Mouse (Mus musculus) heart, adult 2 months (tissue): ENCODE measurements at regions not wholly inside any gene's neighbourhood (a gene's known extent, or its start where the extent isn't known, plus 50 kb on each side); places are given as distances from the start of the nearest gene placed in this dataset.
A peak's percentile ranks its signal among the peaks of the same experiment; 100 is the strongest.
"Not testable (repeated sequence)": the region's sequence is repeated elsewhere in the genome, so short reads cannot be mapped to it uniquely, and the experiment has no call there.

Source experiments
- DNase-seq, 2 experiments: peaks; one replicate each; pipeline ENCODE4 v3.0.0; 2021
- H3K27ac ChIP-seq: fragments of 200-600 bp; 2 replicates; pipeline ENCODE4 v1.8.1; 2022
- H3K27me3 ChIP-seq: fragments of 200-500 bp; 2 replicates; pipeline ENCODE4 v1.6.1; 2012; ENCODE audit warnings: mild to moderate bottlenecking, low read length, inconsistent platforms, mixed read lengths; ENCODE audit not compliant: control insufficient read depth, insufficient read depth
- H3K36me3 ChIP-seq: fragments of 200-500 bp; 2 replicates; pipeline ENCODE4 v1.6.1; 2012; ENCODE audit warnings: low read length, inconsistent platforms; ENCODE audit not compliant: control insufficient read depth, insufficient read depth
- H3K4me1 ChIP-seq: fragments of 200-500 bp; 2 replicates; pipeline ENCODE4 v1.6.1; 2011; ENCODE audit warnings: low read length; ENCODE audit not compliant: control insufficient read depth, insufficient read depth
- H3K4me3 ChIP-seq: fragments of 200-600 bp; 2 replicates; pipeline ENCODE4 v1.8.1; 2022
- H3K79me2 ChIP-seq: fragments of 200-500 bp; replicated peaks from 2 replicates; pipeline ENCODE4 v1.6.1; 2012; ENCODE audit warnings: mild to moderate bottlenecking, inconsistent platforms, low read length, moderate library complexity, mixed read lengths; ENCODE audit not compliant: control insufficient read depth, insufficient read depth
- H3K9ac ChIP-seq: fragments of 200-500 bp; 2 replicates; pipeline ENCODE4 v1.6.1; 2012; ENCODE audit warnings: low read depth, mild to moderate bottlenecking, control low read depth, inconsistent platforms, low read length, mixed read lengths
- CTCF ChIP-seq: fragments of 200-600 bp; IDR thresholded peaks from 2 replicates; pipeline ENCODE4 v1.8.1; 2022; ENCODE audit warnings: antibody characterized with exemption, mild to moderate bottlenecking, moderate library complexity
- EP300 ChIP-seq: fragments of 200-500 bp; IDR thresholded peaks from 2 replicates; pipeline ENCODE4 v1.6.1; 2011; ENCODE audit warnings: low read depth, low read length, control low read depth; ENCODE audit not compliant: insufficient read depth
- POLR2A ChIP-seq: fragments of 200-500 bp; IDR thresholded peaks from 2 replicates; pipeline ENCODE4 v1.6.1; 2011; ENCODE audit warnings: mild to moderate bottlenecking, low read depth, low read length, control low read depth; ENCODE audit not compliant: insufficient read depth
- WGBS: fragments of 180-500 bp; shearing (Covaris S2); methylation state at CpG from one replicate; pipeline ENCODE4 v1.1.7; 2018; 5-methylcytosine and 5-hydroxymethylcytosine counted together
- intact Hi-C: fragments of 180-260 bp; cut with DNase I; formaldehyde crosslinking; loops from one replicate; pipeline ENCODE4 v1.15.1; 2025

DNA sequence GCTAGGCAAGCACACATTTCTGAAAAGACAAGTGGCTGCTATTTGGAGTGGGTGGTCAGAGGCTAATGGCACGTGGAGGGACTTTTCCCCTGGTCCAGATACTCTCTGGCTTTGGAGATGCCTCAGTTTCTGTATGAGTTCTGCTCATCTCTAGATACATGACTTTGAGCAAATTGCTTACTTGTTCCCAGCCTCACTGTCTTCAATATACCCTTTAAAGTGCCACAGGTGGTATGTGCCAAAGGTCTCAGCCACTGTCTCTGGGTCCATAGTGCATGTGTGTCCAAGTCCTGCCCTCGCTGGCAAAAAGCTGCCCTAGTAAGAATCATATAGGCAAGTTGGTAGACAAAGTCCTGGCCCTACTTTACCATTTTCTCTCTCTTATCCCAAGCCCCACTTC lies 291.5 kb downstream of the Dysf start:
- H3K36me3 ChIP-seq, result no peaks in the 10 kb centered on the region
- H3K79me2 ChIP-seq, result no peaks in the 10 kb centered on the region
- intact Hi-C loops, result no loop called here
- H3K9ac ChIP-seq, result no peak overlapping the region
- H3K4me1 ChIP-seq, result peaks cover 3% of the 10 kb centered on the region; the same call in 1 of the 2 replicates
- no peak overlapping the region for H3K4me3 ChIP-seq
- no peak for TF ChIP-seq EP300
- no peak for TF ChIP-seq CTCF
- no peak for TF ChIP-seq POLR2A
- DNase-seq, result no peak
- H3K27ac ChIP-seq, result no peak overlapping the region
- no peaks in the 10 kb centered on the region for H3K27me3 ChIP-seq
- 82% methylated on average over 2 of the region's 2 CpGs for WGBS

DNA sequence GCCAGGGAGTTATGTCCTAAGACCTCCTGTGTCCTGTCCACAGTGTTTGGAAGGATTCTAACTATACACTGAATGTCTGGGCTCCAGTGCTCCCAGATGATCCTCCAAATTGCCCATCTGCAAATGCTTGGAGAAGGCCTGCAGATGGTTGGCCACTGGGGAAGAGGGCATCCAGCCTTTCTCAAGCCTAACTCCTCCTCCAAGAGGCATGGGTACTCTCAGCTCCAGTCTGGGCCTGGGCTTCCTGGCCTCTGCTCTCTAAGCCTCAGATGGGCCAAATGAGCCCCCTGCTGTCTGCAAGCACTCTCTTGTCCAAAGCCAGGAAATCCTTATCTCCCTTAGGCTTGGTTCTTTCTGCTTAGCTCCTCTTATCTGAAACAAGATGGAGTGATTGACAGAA lies 290.8 kb downstream of the Dysf start:
- no peaks in the 10 kb centered on the region for H3K27me3 ChIP-seq
- no peak overlapping the region for H3K27ac ChIP-seq
- peaks cover 2% of the 10 kb centered on the region; the same call in 1 of the 2 replicates for H3K4me1 ChIP-seq
- intact Hi-C loops, result no loop called here
- H3K4me3 ChIP-seq, result no peak overlapping the region
- no peak for DNase-seq
- no peak for TF ChIP-seq CTCF
- no peak for TF ChIP-seq POLR2A
- no peak for TF ChIP-seq EP300
- no peaks in the 10 kb centered on the region for H3K36me3 ChIP-seq
- H3K9ac ChIP-seq, result no peak overlapping the region
- no peaks in the 10 kb centered on the region for H3K79me2 ChIP-seq

DNA sequence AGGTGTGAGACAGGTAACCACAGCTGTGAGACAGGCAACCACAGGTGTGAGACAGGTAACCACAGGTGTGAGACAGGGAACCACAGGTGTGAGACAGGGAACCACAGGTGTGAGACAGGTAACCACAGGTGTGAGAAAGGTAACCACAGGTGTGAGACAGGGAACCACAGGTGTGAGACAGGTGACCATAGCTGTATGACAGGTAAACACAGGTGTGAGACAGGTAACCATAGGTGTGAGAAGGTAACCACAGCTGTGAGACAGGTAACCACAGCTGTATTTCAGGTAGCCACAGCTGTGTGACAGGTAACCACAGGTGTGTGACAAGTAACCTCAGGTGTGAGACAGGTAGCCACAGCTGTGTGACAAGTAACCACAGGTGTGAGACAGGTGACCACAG lies 265.5 kb downstream of the Dysf start:
- intact Hi-C loops, result loop anchor here (5.0 to 10.0 kb wide), 2 partner anchors 43 to 179 kb away; no protein-coding TSS in a partner anchor
- not testable (repeated sequence) for H3K4me3 ChIP-seq

DNA sequence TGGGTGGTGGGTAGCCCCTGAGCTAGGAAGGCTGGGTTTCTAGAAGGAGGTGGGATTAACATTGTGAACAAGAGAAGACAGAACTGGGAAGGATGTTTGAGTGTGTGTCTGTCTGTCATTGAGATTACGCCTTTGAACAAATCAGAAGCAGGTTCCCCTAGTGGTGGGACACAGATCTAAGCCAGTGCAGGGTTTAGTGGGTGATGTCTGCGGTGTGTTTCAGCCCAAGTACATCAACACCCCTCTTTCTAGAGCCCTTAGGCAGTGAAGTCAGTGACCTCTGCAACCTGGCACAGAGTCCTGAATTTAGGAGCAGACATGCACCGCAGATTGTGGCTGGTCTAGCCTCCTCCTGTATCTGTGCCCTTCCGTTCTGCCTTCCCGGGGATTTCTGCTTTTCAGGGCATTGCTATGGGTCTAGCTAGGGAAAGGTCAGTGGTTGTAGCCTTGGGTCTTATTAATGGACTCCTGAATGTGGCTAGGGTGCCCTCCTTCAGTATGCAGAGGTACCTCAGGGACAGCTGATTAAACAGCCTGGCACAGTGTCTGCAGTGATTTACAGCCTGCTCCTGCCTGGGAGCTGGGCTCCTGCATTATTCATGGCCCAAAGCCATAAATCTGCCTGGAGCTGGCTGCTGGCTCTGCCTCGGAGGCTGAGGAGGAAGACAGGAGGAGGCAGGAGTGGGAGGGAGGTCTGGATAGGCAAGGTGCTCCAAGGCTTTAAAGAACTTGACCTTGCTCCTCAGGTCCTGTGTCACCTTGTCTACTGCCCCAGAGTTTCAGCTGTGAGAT lies 264.3 kb downstream of the Dysf start:
- TF ChIP-seq CTCF, result peak; percentile 28
- TF ChIP-seq POLR2A, result no peak
- Histone ChIP-seq H3K27ac (peak overlapping the region; percentile 33; the same call in 1 of the 2 replicates), H3K4me3 (no peak overlapping the region), H3K27me3 (no peaks in the 10 kb centered on the region), H3K4me1 (peaks cover 17% of the 10 kb centered on the region), H3K79me2 (no peaks in the 10 kb centered on the region), H3K36me3 (no peaks in the 10 kb centered on the region), H3K9ac (no peak overlapping the region)
- intact Hi-C loops, result loop anchor here (5.0 to 10.0 kb wide), 2 partner anchors 45 to 178 kb away; no protein-coding TSS in a partner anchor
- WGBS, result 70% methylated on average over 6 of the region's 6 CpGs
- DNase-seq, result peak in 1 of 2 experiments; percentile 63

More for the DNA sequence above, 265.5 kb downstream of the Dysf start:
- DNase-seq, H3K9ac ChIP-seq, H3K27me3 ChIP-seq, H3K27ac ChIP-seq, H3K36me3 ChIP-seq, H3K79me2 ChIP-seq: not testable (repeated sequence)
- peaks cover 16% of the 10 kb centered on the region for H3K4me1 ChIP-seq

DNA sequence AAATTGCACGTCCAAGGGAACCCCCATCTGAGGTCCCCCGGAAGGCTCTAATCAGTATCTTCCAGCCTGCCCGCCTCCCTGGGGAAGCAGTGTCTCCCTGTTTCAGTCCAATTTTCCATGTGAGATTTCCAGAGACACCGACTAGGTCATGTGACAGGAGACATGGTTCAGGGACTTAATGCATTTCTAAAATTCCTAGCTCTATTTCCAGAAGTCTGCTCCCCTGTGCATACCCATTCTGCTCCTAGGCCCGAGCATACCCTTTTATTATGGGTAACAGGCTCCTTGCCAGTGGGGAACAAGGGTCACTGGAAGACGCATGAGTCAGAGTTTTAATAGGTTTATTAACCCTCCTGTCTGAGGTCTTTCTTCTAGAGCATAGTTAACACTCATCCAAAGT lies 263.6 kb downstream of the Dysf start:
- peaks cover 19% of the 10 kb centered on the region for H3K4me1 ChIP-seq
- H3K36me3 ChIP-seq, result no peaks in the 10 kb centered on the region
- no peaks in the 10 kb centered on the region for H3K27me3 ChIP-seq
- H3K27ac ChIP-seq, result no peak overlapping the region
- intact Hi-C loops, result loop anchor here (5.0 to 10.0 kb wide), 2 partner anchors 45 to 177 kb away; no protein-coding TSS in a partner anchor
- no peaks in the 10 kb centered on the region for H3K79me2 ChIP-seq
- H3K4me3 ChIP-seq, result no peak overlapping the region
- 50% methylated on average over 6 of the region's 6 CpGs for WGBS
- H3K9ac ChIP-seq, result no peak overlapping the region
- no peak for DNase-seq
- TF ChIP-seq CTCF (no peak), POLR2A (no peak), EP300 (no peak)

DNA sequence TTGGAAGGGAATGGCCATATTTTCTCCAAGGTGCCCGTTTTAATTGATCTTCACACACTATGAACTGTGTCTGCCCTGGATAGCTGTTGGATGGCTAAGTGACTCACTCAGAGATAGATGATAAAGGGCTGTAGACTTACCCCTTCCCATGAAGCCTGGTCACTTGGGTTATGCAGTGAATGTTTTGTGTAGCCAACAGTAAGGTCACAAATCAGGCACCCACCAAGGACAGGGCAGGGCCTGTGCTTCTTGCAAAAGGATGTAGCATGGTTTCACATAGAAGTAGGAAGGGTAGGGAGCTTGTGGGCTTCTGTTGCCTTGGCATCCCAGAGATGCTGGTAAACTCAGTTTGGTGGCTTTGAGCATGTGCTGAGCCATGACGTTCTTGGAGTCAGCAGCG lies 263.1 kb downstream of the Dysf start:
- no peaks in the 10 kb centered on the region for H3K36me3 ChIP-seq
- H3K4me1 ChIP-seq, result peaks cover 19% of the 10 kb centered on the region
- H3K27me3 ChIP-seq, result no peaks in the 10 kb centered on the region
- H3K9ac ChIP-seq, result no peak overlapping the region
- no peaks in the 10 kb centered on the region for H3K79me2 ChIP-seq
- no peak for DNase-seq
- H3K4me3 ChIP-seq, result no peak overlapping the region
- intact Hi-C loops, result loop anchor here (5.0 to 10.0 kb wide), 2 partner anchors 46 to 177 kb away; no protein-coding TSS in a partner anchor
- WGBS, result 54% methylated on average over 3 of the region's 3 CpGs
- TF ChIP-seq CTCF, result no peak
- TF ChIP-seq EP300, result no peak
- no peak for TF ChIP-seq POLR2A
- H3K27ac ChIP-seq, result peak overlapping the region; percentile 51
